Mouse (Mus musculus): Measurements from ENCODE around the gene Rpl27. TPM values are rescaled to one million over a fixed set of nuclear protein-coding genes. Genes with fewer than 3 reads are reported as not detected.
A peak's percentile ranks its signal among the peaks of the same experiment; 100 is the strongest.

The Rpl27 gene
- polyA plus RNA-seq, 1 experiment from 2014 or later = 310 TPM

DNA sequence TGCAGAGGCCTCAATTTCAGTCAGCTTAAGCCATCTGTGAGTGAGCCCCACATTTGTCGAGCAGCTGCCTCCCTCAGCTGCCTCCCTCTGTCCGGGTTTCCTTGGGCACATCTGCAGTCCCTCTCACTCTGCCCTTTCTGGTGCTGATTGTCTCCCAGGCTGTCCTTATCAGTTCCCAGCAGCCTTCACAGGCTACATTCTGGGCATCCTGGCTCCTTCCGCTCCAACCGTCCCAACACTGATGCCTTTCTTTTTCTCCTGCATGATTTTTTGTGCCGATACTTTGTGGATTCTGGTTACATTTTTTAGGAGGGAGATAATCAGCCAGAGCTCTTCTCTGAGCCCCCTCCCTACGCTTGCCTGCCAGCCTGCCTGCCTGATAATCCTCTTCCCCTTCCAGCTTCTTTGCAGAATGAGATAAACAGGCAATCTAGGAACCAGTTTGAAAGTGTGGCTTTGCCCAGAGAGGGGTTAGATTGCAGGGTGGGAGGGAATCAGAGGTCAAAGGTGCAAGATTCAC, 43.5 kb downstream of the Rpl27 start:
- Histone ChIP-seq H3K4me3 (no peak overlapping the region), H3K27ac (replicated peaks) (peak overlapping the region; percentile 82), H3K4me2 (replicated peaks) (no peak overlapping the region), H3K9me3 (no peaks in the 10 kb centered on the region), H3K36me3 (peaks cover 18% of the 10 kb centered on the region), H3K9ac (replicated peaks) (no peak overlapping the region), H3K27me3 (no peaks in the 10 kb centered on the region), H3K4me1 (peaks cover 25% of the 10 kb centered on the region)
- no peak for ATAC-seq (ENCODE audit: low FRiP score, low read depth)
- 39% methylated on average over 6 of the region's 6 CpGs for WGBS

DNA sequence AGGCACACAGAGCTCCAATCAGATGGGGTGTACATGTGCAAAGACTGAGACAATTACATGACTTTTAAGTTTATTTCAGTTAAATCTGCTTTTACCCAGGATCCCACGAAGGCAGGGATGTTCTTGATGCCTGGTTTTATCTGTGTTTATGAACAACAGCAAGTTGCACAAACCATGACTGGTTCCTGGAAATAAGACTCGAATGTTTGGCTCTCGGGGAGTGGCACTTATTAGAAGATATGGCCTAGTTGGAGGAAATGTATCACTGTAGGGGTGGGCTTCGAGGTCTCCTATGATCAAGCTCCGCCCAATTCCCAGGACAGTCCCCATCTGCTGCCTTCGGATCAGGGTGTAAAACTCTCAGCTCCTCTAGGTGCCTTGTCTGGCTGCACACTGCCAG, 44.0 kb downstream of the Rpl27 start:
- no peak for ATAC-seq (ENCODE audit: low FRiP score, low read depth)
- WGBS = 78% methylated on average over 6 of the region's 6 CpGs
- peak overlapping the region; percentile 82 for H3K27ac ChIP-seq (replicated peaks)

More for the DNA sequence above, 44.0 kb downstream of the Rpl27 start:
- peaks cover 19% of the 10 kb centered on the region for H3K36me3 ChIP-seq
- H3K4me2 ChIP-seq (replicated peaks) = no peak overlapping the region
- no peaks in the 10 kb centered on the region for H3K27me3 ChIP-seq
- peaks cover 24% of the 10 kb centered on the region for H3K4me1 ChIP-seq
- no peak overlapping the region for H3K4me3 ChIP-seq
- no peaks in the 10 kb centered on the region for H3K9me3 ChIP-seq
- no peak overlapping the region for H3K9ac ChIP-seq (replicated peaks)

Small RNAs within 50 kb of the gene (microRNA-seq; reads per million reads assigned to microRNA genes)
- not detected for gene Mir6929

Other genes with a start within 250 kb of the Rpl27 start
- gene Ezh1, start 215.8 kb upstream of the Rpl27 start, polyA plus RNA-seq (2016; fragmentation: Nextera tagmentation; extraction: Ambion mirVana) = 12.6 and 14.4 TPM in 2 replicates
- 70.3 and 76.3 TPM in 2 replicates for gene Ramp2, start 196.3 kb upstream of the Rpl27 start, polyA plus RNA-seq (2016; fragmentation: Nextera tagmentation; extraction: Ambion mirVana)
- gene Vps25, start 188.6 kb upstream of the Rpl27 start, polyA plus RNA-seq (2016; fragmentation: Nextera tagmentation; extraction: Ambion mirVana) = 101 and 102 TPM in 2 replicates
- gene Wnk4, start 181.7 kb upstream of the Rpl27 start, polyA plus RNA-seq (2016; fragmentation: Nextera tagmentation; extraction: Ambion mirVana) = 7.8 and 10.2 TPM in 2 replicates
- 1.3 and 1.6 TPM in 2 replicates for gene Cntd1, start 163.3 kb upstream of the Rpl27 start, polyA plus RNA-seq (2016; fragmentation: Nextera tagmentation; extraction: Ambion mirVana)
- gene Coa3, start 163.2 kb upstream of the Rpl27 start, polyA plus RNA-seq (2016; fragmentation: Nextera tagmentation; extraction: Ambion mirVana) = 196 and 198 TPM in 2 replicates
- gene Becn1, start 140.0 kb upstream of the Rpl27 start, polyA plus RNA-seq (2016; fragmentation: Nextera tagmentation; extraction: Ambion mirVana) = 162 and 173 TPM in 2 replicates
- 163 and 180 TPM in 2 replicates for gene Psme3, start 126.1 kb upstream of the Rpl27 start, polyA plus RNA-seq (2016; fragmentation: Nextera tagmentation; extraction: Ambion mirVana)
- 2.1 and 3.1 TPM in 2 replicates for gene Aoc2, start 117.2 kb upstream of the Rpl27 start, polyA plus RNA-seq (2016; fragmentation: Nextera tagmentation; extraction: Ambion mirVana)
- gene Aoc3, start 111.7 kb upstream of the Rpl27 start, polyA plus RNA-seq (2016; fragmentation: Nextera tagmentation; extraction: Ambion mirVana) = not detected in 2 replicates
- gene G6pc, start 74.7 kb upstream of the Rpl27 start, polyA plus RNA-seq (2016; fragmentation: Nextera tagmentation; extraction: Ambion mirVana) = not detected in 2 replicates
- gene Aarsd1, start 24.7 kb upstream of the Rpl27 start, polyA plus RNA-seq (2016; fragmentation: Nextera tagmentation; extraction: Ambion mirVana) = 90.8 and 91.0 TPM in 2 replicates
- 5.6 and 7.8 TPM in 2 replicates for gene Gm27029, start 17.5 kb upstream of the Rpl27 start, polyA plus RNA-seq (2016; fragmentation: Nextera tagmentation; extraction: Ambion mirVana)
- 27.0 and 30.2 TPM in 2 replicates for gene Rundc1, start 17.2 kb upstream of the Rpl27 start, polyA plus RNA-seq (2016; fragmentation: Nextera tagmentation; extraction: Ambion mirVana)
- gene Ptges3l, start 17.0 kb upstream of the Rpl27 start, polyA plus RNA-seq (2016; fragmentation: Nextera tagmentation; extraction: Ambion mirVana) = 2.3 and 3.1 TPM in 2 replicates
- 3.0 and 3.9 TPM in 2 replicates for gene Ifi35, start 6.1 kb downstream of the Rpl27 start, polyA plus RNA-seq (2016; fragmentation: Nextera tagmentation; extraction: Ambion mirVana)
- gene Rnd2, start 22.7 kb downstream of the Rpl27 start, polyA plus RNA-seq (2016; fragmentation: Nextera tagmentation; extraction: Ambion mirVana) = 89.5 and 92.3 TPM in 2 replicates
- 69.3 and 73.0 TPM in 2 replicates for gene Vat1, start 23.9 kb downstream of the Rpl27 start, polyA plus RNA-seq (2016; fragmentation: Nextera tagmentation; extraction: Ambion mirVana)
- 16.1 and 21.1 TPM in 2 replicates for gene Brca1, start 109.7 kb downstream of the Rpl27 start, polyA plus RNA-seq (2016; fragmentation: Nextera tagmentation; extraction: Ambion mirVana)
- gene Nbr1, start 109.9 kb downstream of the Rpl27 start, polyA plus RNA-seq (2016; fragmentation: Nextera tagmentation; extraction: Ambion mirVana) = 119 and 130 TPM in 2 replicates
- gene Tmem106a, start 139.9 kb downstream of the Rpl27 start, polyA plus RNA-seq (2016; fragmentation: Nextera tagmentation; extraction: Ambion mirVana) = 3.4 and 4.5 TPM in 2 replicates
- not detected in 2 replicates for gene Gm11634, start 157.0 kb downstream of the Rpl27 start, polyA plus RNA-seq (2016; fragmentation: Nextera tagmentation; extraction: Ambion mirVana)
- gene Rdm1, start 184.9 kb downstream of the Rpl27 start, polyA plus RNA-seq (2016; fragmentation: Nextera tagmentation; extraction: Ambion mirVana) = 41.9 and 48.9 TPM in 2 replicates
- gene Arl4d, start 223.2 kb downstream of the Rpl27 start, polyA plus RNA-seq (2016; fragmentation: Nextera tagmentation; extraction: Ambion mirVana) = 6.5 and 8.4 TPM in 2 replicates